Mouse (Mus musculus): ENCODE data around the gene Uqcrh.

Uqcrh gene

DNA sequence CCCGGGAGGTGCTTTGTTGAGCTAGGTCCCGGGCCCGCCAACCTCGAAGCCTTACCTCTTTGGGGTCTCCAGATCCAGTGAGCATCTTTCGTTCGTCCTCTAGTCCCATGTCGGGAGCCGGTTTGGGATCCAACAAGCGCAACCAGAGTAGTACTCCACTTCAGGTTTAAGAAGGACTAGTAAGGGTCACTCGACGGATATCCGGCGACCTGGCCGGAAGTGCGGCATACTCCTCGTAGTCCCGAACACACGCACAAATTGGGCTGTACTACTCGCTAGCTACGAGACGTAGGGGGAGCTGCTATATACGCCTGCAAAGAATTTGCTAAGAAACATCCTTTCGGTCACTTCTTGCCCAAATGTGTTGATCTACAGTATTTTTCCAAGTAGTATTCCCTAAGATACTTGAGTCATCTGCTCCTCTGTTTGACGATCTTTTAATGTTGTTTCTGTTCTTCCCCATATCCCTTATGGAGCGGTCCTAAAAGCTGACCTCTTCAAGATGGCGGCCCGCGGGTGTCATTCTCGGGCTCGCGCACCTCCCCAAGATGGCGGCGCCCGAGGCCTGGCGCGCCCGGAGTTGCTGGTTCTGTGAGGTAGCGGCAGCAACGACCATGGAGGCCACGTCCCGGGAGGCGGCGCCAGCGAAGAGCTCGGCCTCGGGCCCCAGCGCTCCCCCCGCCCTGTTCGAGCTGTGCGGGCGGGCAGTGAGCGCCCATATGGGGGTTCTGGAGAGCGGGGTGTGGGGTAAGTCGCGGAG lies at the start of gene Uqcrh, which contains the start of gene Lrrc41:
TSS of gene Uqcrh (minus strand) at position 211 of the 760 bp plus-strand sequence.
TSS of gene Lrrc41 (plus strand) at position 409 of the 760 bp plus-strand sequence.
- peak; percentile 21; the same call in 1 of the 2 replicates for TF ChIP-seq GATA4 (IDR thresholded peaks at IDR 0.05; ENCODE audit: insufficient replicate concordance, low read length)

DNA sequence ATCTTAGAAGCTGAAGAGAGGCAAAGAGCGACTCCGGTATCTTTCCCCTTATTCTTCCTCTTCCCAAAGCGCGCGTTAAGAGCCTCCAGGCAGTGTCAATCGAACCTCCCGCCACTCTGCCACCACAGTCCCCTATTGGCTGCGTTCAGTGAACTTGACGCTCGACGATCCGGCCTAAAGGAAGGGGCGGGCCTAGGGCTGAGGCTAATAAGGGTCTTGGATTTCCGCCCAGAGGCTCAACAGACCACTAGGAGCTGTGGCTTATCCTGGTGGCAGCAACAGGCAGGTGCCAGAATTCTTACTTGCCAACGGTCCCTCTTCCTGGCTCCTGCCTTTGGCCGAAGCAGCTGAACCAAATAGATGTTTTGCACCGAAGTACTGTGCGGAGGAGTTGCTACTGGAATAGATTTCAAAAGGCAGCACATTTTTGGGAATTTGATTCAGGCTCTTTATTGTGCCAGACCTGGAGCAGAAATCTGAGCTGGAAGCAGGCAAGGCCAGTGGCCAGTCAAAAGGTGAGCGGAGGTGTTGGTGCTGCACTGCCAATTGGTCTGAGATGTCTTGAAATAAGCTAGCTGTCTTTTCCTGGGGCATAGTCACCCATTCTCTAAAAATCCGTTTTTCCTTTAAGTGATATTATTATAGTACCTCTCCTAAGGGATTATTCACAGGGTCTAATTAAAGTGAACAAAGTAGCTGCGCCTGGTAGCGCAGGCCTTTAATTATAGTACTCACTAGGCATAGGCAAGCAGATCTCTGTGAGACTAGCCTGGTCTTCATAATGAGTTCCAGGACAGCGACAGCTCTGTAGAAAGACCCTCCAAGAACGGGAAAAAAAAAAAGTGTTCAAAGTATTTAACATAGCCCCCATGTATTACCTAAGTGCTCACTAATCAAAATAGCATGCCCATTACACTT lies 49.0 kb upstream of the Uqcrh start, which contains the start of the genes Rad54l and Pomgnt1:
TSS of gene Rad54l (minus strand) at position 89 of the 918 bp plus-strand sequence.
TSS of gene Pomgnt1 (plus strand) at position 239 of the 918 bp plus-strand sequence.
- TF ChIP-seq GATA4 (IDR thresholded peaks at IDR 0.05; ENCODE audit: insufficient replicate concordance, low read length) = no peak

- TF ChIP-seq GATA4 (IDR thresholded peaks at IDR 0.05; ENCODE audit: insufficient replicate concordance, low read length) = no peak
Observed at GRCm38 (mm10) chr4:116122762-116123161, 47.9 kb upstream of the Uqcrh start.

- no peak for TF ChIP-seq GATA4 (IDR thresholded peaks at IDR 0.05; ENCODE audit: insufficient replicate concordance, low read length)
Observed at GRCm38 (mm10) chr4:116111486-116111885, 36.6 kb upstream of the Uqcrh start.

DNA sequence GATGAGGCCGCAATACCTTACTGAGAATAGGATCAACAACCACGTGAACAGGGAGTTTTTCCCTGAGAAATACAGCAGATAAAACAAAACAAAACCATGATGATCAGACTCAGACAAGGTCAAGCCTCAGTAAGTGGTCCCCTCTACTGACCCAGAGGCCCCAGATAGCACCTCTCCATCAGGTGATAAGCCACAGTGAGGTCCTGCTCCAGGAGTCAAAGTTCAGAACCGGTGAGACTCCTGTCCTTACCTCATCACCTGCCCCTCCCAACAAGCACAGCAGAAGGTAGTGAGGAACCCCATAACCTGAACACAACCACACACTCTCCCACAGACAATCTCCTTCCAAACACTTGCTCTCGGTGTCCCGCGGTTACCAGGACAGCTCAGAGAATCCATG lies 35.8 kb upstream of the Uqcrh start:
- no peak for TF ChIP-seq GATA4 (IDR thresholded peaks at IDR 0.05; ENCODE audit: insufficient replicate concordance, low read length)

DNA sequence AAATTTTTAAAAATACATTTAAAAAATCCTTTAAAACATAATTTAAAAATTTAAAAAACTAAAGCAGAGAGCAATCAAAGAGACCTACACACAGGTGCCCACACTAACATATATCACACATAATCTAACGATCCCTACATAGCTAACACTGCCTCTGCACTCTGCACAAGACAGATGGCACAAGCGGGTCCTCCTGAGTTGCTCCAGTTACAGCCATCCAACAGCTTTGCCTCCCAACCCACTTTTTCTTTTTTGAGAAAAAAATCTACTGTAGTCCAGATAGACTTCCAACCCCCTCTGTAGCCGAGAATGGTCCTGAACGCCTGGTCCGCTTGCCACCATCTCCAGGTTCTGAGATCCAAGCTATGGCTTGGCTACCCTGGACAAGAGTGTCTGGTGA lies 30.4 kb upstream of the Uqcrh start:
- TF ChIP-seq GATA4 (IDR thresholded peaks at IDR 0.05; ENCODE audit: insufficient replicate concordance, low read length) = no peak

GRCm38 (mm10) chr4:116100959-116101358 lies 26.1 kb upstream of the Uqcrh start:
- no peak for TF ChIP-seq GATA4 (IDR thresholded peaks at IDR 0.05; ENCODE audit: insufficient replicate concordance, low read length)

DNA sequence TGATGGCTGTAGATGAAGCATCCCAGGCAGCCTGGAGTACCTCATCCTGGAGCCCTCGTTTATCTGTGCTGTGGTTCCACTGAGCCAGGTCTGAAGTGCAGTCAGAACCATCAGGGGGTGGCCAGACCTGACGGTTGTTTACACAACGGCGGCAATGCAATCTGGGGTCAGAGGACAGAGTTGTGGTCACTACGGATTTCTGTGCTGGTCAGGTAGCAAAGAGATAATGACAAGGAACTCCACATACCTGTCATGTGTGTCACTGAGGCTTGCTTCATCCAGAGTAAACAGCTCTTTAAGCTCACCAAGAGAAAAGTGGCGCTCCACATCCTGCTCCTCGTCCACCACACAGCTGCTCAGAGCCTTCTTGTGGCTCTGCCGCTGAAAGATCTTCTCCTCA lies 22.3 kb upstream of the Uqcrh start:
- TF ChIP-seq GATA4 (IDR thresholded peaks at IDR 0.05; ENCODE audit: insufficient replicate concordance, low read length) = no peak

- TF ChIP-seq GATA4 (IDR thresholded peaks at IDR 0.05; ENCODE audit: insufficient replicate concordance, low read length) = no peak
Observed at GRCm38 (mm10) chr4:116096291-116096690, 21.4 kb upstream of the Uqcrh start.

DNA sequence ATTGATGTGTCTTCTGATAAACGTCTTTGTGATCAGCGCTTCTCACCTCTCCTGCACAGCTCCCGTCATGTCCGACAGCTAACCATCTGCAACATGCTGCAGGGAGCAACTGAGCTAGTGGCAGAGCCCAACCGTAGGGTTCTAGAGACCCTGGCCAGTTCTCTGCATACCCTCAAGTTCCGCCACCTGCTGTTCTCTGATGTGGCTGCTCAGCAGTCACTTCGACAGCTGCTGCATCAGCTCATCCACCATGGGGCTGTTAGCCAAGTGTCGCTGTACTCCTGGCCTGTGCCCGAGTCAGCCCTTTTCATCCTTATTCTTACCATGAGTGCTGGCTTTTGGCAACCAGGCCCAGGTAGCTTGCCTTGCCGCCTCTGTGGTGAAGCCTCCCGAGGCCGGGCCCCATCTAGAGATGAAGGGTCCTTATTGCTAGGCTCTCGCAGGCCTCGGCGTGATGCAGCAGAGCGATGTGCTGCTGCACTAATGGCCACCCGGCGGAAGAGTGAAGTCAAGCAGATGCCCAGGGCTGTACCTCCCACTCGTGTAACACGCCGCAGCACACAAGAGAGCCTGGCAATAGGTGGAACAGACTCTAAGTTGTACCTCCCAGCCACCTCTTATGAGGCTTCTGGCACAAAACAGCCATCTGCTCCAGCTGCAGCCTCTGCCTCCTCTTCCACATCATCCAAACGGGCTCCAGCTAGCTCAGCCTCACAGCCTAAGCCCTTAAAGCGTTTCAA lies 13.8 kb upstream of the Uqcrh start:
- no peak for TF ChIP-seq GATA4 (IDR thresholded peaks at IDR 0.05; ENCODE audit: insufficient replicate concordance, low read length)

GRCm38 (mm10) chr4:116077240-116078095 lies 2.6 kb upstream of the Uqcrh start:
- TF ChIP-seq GATA4 (IDR thresholded peaks at IDR 0.05; ENCODE audit: insufficient replicate concordance, low read length) = no peak

DNA sequence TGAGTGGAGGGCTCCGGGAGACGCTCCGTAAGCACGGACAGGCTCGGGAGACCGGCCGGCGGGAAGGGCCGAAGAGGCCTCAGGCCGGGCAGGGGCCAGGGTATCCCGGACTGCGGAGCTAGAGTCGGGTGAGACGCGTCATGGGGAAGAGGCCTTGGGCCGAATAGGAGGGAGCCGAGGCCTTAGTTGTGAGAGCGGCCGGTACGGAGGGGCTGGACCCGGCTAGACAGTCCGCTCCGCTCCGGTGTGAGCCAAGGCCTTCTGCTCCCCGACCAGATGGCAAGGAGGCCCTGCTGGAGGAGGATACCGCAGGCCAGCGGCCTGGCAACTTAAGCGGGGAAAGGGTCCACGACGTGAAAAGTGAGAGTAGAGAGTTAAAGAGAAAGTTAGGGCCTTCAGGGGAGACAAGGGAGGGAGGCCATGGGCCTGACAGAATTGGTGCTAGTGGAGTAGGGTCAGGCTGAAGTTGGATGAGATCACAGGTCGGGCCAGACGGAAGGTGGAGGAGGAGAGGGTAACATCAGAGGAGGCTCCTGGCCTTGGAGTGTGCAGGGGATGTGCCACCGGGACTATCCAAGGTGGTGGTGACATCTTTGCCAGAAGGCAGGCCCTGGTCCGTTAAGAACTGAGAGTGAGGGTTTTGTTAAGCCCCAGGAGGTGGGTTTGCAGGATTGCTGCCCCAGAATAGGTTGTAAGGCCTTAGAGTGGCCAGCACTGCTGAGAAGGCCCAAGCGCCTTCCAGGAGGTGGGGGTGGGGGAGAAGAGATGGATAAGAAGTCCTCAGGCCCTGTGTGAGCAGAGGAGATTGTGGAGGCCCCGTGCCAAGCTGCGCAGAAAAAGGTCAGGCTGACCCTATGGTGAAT lies 1.7 kb upstream of the Uqcrh start:
- no peak for TF ChIP-seq GATA4 (IDR thresholded peaks at IDR 0.05; ENCODE audit: insufficient replicate concordance, low read length)

Data from liver, adult (tissue).